Mouse (Mus musculus) left cerebral cortex, postnatal 4 days (tissue): ENCODE measurements around the gene Itgal. TPM values are rescaled to one million over a fixed set of nuclear protein-coding genes. Genes with fewer than 3 reads are reported as not detected.

Experiments used
- DNase-seq: peaks from one replicate; pipeline ENCODE4 v3.0.0-alpha.2; 2022
- intact Hi-C: fragments of 180-260 bp; cut with DNase I; formaldehyde crosslinking; loops from one replicate; pipeline ENCODE4 v1.15.1; 2025
- total RNA-seq, 2 experiments: library from RNA; stranded (reverse); gene quantifications; 2 replicates each; pipeline ENCODE4 v1.2.3; 2021

Gene Itgal
- total RNA-seq, 2 experiments from 2014 or later = 1.2 to 1.6 TPM

DNA sequence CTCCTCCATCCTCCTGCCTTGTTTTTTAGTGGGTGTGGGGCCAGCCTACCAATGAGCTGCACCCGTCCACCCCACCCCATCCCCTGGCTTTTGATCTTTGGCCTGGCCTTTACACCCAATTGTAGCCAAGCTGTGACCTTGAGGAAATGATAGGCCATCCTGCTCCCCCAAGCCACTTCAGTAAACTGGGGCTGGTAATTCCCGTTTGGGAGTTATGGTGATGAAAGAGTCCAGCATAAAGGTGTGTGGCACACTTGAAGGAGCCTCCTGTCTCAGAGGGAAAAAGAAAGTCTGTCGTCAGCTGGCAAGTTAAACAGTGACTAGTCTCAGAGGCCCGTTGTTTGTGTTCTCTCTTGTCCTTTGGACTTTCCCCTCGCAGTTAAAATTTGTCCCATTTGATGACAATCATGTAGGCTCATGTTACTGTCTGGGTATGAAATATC, 19.5 kb upstream of the Itgal start:
- DNase-seq = no peak
- intact Hi-C loops = no loop called here

DNA sequence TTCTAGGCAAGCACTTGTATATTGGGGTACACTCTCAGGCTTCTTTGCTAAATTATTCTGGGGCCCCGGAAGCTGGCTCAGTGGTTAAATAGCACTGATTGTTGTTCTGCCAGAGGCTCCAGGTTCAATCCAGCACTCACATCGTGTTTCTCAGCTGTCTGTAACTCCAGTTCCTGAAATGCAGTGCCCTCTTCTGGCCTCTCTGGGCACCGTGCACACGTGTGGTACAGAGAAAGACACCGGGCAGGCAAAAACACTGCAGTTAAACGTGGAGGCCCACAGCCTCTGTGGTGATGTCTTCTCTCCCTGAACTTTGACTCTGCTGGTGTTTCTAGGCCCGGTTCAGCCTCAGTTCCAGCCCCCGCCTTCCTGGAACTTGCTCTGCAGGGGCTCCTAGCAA, 17.7 kb upstream of the Itgal start:
- DNase-seq = peak; percentile 46
- intact Hi-C loops = no loop called here

DNA sequence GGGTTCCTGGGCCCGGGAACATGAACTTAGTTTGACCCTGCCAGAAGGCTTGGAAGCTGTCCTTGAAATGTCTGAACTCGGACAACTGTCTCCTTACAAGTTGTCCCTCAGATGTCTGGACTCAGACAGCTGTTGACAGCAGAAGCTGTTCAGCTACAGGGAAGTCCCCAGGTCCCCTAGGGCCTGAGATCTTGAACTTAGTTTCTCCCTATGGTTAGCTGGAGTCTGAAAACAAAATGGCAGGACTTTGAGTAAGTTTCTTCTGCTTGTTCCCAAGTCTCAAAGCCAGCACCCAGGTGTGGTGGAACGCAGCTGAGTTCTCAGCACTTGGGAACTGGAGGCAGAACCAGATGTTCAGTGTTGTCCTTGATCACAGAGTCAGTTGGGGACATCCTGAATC, 16.0 kb upstream of the Itgal start:
- no peak for DNase-seq
- intact Hi-C loops = no loop called here

DNA sequence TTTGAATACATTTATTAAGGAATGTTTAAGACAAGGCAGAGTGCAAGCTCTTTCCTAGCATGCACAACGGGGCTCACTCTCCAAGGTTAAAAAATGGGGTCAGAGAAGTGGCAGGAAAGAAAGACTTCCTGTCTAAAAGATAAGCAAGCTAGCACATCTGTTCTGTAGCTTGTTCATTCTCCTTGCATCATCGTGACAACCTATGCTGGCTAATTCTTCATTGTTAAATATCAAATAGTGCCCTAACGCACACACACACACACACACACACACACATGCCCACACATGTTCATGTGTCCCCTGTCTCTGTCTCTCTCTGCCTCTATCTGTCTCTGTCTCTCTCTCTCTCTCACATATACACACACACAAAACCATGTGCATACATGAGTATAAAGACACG, 14.9 kb upstream of the Itgal start:
- intact Hi-C loops = no loop called here
- DNase-seq = no peak

DNA sequence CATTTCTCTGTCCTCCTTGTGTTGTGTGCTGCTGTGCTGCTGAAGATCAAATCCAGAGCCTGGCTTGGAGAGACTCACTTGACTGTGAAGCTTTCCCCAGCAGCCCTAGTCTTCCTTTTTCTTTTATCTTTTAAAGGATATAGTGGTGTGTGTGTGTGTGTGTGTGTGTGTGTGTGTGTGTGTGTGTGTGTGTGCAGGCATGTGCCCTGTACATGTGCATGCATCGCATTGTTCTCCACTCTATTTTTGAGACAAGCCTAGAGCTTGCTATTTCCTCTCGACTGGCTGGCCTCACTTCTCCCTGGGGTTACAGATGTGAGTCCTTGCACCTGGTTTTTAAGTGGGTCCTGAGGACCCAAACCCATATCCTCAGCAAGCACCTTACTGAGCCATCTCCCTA, 13.9 kb upstream of the Itgal start:
- intact Hi-C loops = no loop called here
- DNase-seq = no peak

DNA sequence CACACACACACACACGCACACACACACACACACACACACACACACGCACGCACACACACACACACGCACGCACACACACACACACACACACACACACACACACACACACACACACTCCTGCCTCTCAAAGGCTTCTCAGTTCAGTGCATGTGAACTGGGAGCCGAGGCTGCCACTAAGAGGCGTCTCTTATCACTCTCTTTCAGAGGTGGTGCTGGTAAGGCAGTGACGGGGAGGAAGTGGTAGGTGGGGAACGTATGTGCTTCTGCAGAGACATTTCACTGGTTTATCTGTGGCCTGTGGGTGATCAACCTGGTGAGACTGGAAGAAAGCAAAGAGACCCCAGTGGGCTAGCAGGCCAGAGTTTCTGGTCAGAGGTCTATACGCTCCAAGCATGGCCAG, 10.9 kb upstream of the Itgal start:
- intact Hi-C loops = no loop called here
- DNase-seq = no peak

DNA sequence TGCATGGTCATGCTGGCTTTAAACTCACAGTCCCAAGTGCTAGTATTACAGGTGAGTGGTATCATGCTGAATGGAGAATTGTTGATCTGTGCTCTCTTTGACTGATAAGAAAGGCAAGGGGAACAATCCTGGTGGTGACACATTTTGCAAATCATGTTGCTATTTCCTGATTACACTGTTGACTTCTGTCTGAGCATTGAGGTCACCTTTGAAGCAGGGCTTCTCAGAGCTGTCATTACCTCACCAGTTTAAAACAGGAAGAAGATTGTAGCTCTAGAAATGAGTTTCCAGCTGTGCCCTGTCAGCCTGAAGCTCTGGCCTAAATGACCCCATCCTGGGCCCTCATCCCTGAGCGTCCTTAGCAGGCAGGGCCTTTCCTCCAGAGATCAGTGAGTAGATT, 8.1 kb upstream of the Itgal start:
- intact Hi-C loops = no loop called here

DNA sequence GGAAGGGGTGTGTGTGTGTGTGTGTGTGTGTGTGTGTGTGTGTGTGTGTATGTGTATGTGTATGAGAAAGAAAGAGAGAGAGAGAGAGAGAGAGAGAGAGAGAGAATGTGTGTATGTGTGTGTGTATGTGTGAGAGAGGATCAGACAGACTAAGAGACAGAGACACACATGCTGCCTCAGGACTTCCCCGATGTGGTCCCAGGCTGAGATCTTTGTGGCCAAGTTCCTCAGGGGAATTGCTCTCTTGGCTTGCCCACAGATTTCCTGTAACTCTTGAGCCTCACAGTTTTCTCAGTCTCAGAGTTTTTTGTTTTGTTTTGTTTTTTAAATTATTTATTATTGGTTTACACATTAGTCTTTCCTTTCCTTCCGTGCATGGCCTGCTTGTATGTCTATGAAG, 6.8 kb upstream of the Itgal start:
- no peak for DNase-seq
- intact Hi-C loops = no loop called here

More for the DNA sequence above, 8.1 kb upstream of the Itgal start:
- no peak for DNase-seq

DNA sequence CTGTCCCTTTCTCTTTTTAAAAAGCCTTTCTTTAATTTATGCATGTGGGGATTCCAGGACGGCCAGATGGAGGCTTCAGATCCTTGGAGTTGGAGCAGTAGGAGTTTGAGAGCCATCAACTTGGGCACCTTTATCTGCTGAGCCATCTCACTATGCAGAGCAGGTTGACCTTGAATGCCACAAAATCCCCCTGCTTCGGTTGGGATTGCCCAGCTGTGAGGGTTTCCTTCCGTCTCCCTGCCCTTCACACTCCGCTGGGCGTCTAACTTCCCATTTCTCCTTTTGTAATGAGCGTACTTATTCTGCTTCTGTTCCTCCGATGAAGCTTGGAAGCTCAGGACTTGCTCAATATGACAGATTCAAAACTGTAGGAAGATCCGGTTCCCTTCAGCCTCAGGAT, 5.9 kb upstream of the Itgal start:
- intact Hi-C loops = no loop called here
- no peak for DNase-seq

DNA sequence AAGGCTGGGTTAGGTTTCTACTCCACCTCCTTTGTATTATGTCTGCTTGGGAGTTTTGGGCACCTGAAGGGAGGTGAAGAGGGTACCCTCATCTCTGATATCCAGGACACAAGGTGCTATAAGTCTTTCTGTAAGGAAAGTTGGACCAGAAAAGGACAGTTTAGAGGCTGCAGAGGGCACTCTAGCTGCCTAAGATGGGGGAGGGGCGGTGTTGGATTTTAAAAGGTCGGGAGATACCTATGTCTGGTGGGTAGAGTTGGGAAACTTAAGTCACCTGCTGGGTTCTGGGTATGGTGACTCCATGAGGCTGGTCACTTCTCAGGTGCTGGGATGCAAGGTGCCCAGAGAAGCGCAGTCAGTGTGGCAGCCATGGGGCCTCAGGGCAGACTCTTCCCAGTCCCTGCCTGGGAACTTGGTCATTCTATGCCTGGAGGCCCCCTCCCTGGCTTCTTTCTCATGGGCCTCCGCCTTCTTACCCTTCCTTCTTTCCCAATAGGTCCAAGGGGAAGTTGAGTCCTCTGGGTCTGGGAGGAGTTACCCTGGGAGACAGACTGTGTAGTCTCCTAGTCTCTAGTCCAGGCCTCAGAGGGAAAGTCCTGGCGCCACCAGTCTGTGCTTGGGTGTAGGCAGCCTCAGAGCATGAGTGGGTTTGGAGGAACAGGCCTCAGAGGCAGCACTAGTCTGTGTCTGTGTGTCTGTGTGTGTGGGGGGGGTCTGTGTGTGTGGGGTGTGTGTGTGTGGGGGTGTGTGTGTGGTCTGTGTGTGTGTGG, 911 bp downstream of the Itgal start:
- DNase-seq = no peak
- intact Hi-C loops = no loop called here

DNA sequence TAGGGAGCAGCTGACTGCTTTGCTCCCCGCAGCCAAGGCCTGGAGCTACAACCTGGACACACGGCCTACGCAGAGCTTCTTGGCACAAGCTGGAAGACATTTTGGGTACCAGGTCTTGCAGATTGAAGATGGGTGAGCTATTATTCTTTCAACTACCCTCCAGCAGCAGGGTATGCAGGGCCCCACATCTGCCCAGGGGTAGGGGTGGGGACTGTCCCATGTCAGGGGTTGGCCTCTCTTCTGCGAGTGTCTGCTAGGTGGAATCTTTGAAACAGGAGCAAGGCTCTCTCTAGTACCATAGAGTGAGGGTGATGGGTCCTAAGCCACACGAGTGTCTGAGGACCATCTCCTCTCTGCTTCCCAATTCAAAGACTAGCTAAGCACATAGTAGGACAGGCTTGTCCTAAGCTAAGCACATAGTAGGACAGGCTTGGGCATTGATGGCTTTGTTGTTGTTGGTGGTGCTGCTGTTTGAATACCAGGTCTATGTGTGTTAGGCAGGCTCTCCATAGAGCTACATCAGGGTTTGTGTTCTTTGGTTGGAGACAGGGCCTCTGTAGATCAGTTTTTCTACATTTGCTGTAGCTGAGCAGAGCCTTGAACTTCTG, 1.6 kb downstream of the Itgal start:
- intact Hi-C loops = no loop called here
- DNase-seq = no peak

DNA sequence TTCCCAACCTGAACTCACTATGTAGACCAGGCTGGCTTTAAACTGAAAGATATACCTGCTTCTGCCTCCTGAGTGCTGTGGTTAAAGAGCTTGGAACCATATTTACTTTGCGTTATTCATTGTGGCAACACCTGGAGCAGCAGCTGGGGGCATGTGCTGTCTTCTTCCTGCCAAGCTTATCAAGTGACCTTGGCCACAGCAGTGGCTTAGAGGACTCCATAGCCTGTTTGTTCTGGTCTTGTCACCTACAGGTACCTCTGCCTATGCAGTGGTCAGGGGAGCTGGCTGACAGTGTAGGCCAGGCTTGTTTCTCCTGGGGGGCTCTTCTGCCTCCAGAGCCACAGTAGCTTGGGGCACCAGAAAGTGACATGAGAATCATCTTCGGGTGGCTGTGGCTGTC, 12.4 kb downstream of the Itgal start:
- intact Hi-C loops = no loop called here
- no peak for DNase-seq

DNA sequence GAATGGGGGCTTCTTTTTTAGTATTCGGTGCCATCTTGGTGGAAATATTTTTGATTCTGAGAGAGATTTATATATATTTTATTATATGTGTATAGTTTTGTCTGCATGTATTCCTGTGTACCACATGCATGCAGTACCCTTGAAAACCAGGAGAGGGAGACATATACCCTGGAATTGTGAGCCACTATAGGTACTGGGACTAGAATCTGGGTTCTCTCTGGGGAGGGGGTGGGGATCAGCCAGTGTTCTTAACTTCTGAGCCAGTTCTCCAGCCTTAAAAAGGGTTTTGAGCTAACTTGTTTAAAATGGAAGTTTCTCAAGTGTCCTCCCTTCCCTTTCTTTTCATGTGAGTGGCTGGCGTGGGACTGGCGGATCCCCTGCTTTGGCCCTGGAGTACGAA, 12.8 kb downstream of the Itgal start:
- intact Hi-C loops = no loop called here
- peak; percentile 38 for DNase-seq

DNA sequence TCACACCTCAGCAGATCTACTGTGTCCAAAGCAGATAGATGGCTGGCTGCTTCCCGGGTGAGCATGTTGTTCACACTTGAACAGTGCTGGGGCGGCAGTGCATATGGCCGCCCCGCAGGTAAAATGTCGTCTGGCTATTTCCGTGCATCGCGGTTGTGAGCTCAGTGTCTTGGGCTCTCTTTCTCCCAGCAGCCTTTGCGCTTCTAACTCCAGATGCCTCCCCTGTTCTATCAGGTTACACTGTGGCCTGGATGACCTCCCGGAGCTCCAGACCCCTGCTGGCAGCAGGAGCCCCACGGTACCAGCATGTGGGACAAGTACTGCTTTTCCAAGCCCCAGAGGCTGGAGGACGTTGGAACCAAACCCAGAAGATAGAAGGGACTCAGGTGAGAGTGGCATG, 13.9 kb downstream of the Itgal start:
- no peak for DNase-seq
- intact Hi-C loops = no loop called here

DNA sequence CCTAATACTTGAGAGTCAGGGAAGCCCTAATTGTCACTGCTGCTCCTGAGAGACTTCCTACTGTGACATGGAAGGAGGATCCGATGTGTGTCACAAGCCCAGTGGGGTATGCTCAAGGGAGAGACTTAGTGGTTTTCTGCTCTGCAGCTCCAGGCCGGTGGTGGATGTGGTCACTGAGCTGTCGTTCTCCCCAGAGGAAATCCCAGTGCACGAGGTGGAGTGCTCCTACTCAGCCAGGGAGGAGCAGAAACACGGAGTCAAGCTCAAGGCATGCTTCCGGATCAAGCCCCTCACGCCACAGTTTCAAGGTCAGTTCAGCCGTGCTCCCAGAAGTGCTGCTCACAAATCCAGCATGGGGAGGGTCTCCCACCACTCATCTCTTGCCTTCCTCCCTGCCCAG, 17.9 kb downstream of the Itgal start:
- intact Hi-C loops = no loop called here
- no peak for DNase-seq

DNA sequence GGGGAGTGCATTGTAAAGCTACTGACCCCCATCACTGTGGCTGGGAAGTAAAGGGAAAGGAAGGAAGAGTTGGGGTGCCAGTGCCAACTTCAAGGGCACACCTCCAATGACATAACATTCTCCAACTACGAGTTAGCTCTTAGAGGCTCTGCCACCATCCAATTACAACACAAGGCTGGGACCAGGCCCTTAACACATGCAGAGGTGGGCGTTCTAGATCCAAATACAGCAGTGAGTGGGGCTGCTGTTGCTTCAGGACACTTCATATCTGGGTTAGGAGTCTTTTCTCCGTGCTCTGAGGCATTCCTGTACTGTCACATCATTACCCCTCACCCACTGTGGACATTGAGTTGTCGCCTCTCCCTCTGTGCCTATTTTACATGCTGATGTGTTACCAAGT, 25.0 kb downstream of the Itgal start:
- intact Hi-C loops = no loop called here
- no peak for DNase-seq

DNA sequence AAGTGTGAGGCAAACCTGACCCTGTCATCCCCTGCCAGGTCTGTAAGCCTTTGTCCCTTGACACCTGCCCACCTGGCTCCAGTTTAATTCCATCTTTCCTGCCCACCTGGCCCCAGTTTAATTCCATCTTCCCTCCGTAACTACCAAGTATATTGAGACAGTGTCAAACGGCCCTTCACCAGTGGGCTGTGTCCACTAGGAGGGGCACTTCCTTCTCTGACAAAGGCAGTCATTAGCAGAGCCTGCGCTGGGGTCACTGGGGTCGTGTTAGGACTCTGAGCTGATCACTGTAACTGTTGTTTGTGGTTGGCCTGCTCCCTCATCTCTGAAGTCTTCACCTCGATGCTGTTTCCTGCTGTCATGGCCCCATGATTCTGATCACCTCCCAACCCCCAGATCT, 26.0 kb downstream of the Itgal start:
- intact Hi-C loops = no loop called here

DNA sequence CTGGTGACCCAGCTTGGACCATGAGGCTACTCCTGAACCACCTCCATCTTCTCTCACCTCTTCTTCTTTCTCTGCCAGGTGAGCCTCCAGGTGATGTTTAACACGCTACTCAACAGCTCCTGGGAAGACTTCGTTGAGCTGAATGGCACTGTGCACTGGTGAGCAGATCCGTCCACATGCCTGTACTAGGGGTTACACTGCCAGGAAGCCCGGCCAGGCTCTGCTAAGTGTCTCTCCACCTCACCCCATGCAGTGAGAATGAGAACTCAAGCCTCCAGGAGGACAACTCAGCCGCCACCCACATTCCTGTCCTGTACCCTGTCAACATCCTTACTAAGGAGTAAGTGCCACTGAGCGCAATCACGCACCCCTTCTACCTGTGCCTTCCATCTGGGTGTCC, 28.9 kb downstream of the Itgal start:
- intact Hi-C loops = no loop called here
- DNase-seq = no peak

More for the DNA sequence above, 26.0 kb downstream of the Itgal start:
- peak; percentile 60 for DNase-seq

DNA sequence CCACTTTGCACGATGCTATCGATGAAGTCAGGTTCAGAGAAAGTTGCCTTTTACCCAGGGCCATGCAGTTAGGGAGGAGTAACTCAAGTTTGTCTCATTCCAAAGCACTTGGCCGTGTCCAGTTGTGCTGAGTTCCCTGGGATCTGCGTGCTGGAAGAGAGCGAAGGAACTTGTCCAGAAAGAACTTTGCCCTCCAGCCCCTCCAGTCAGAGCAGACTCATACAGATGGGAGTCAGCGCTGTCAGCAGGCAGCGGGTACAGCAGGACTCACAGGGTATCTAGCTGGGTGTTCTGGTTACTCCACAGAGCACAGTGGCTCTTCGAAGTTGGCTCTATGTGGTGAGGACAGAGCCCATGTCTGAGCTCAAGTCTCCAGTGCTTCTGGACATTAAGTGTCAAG, 29.5 kb downstream of the Itgal start:
- DNase-seq = no peak
- intact Hi-C loops = no loop called here

DNA sequence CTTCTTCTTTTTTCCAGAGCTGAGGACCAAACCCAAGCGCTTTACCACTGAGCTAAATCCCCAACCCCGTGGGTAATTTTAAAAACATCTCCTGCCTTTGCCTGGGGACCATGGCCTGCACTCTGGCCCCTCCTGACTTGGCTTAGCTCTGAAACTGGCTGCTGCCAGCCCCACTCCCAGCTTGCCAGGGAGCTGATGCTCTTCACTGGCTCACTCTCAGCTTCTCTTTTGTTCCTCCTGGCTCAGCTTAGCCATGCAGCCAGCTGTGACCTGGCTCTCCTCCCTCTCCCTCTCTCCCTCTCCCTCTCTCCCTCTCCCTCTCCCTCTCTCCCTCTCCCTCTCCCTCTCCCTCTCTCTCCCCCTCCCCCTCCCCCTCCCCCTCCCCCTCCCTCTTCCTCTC, 30.6 kb downstream of the Itgal start:
- intact Hi-C loops = no loop called here
- DNase-seq = peak; percentile 83

DNA sequence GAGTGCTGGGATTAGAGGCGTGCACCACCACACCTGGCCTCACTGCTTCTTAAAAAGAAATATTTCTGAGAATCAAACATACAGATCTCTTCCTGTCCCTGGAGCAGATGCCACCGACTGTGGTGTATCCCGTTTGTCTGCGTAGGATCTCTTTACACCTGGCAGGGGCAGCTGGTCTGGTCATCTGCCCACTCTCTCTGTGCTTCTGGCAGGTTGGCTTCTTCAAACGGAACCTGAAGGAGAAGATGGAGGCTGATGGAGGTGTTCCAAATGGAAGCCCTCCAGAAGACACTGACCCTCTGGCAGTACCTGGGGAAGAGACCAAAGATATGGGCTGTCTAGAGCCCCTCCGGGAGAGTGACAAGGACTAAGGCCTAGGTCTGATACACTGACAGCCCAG, 37.2 kb downstream of the Itgal start:
- intact Hi-C loops = no loop called here

DNA sequence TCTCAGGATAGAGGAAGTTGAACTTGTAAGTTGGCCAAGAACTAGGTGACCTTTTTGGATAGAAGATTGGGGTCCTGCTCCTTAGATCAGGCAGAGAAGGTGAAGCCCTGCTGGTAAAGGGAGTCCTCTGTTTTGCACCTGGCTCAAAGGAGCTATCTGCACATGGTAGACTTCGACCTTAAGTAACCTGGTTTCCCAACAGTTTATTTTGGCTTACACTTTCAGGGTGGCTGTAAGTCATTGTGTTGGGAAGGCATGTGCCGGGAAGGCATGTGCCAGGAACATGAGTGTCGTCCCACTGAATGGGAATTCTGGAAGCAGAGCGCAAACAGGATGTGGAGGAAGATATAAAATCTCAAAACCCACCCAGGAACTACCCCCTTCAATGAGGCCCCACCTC, 39.5 kb downstream of the Itgal start:
- intact Hi-C loops = no loop called here
- DNase-seq = no peak

More for the DNA sequence above, 37.2 kb downstream of the Itgal start:
- DNase-seq = no peak

DNA sequence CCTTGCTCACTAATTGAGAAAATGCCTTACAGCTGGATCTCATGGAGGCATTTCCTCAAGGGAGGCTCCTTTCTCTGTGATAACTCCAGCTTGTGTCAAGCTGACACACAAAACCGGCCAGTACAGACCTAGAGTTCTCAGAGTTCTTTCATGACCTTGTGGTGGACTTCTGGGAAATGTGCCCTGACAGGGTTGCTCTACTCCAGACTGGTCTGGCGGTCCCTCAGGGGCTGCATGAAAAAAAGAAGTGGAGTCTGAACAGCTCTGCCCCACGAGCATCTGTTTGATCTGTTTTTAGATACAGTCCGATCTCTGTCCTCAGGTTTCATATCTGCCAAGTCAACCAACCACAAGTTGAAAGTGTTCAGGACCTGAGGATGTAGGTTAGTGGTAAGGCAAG, 41.6 kb downstream of the Itgal start:
- DNase-seq = no peak
- intact Hi-C loops = no loop called here
